Mouse (Mus musculus) heart, embryonic 15.5 days (tissue): ENCODE results near the gene Ano2. TPM values are rescaled to one million over a fixed set of nuclear protein-coding genes. Genes with fewer than 3 reads are reported as not detected.

Source experiments
- ATAC-seq: fragments of 200-750 bp; cut with Nextera tagmentation; replicated peaks from 2 replicates; pipeline ENCODE4 v1.8.0; 2017; ENCODE audit warnings: low read depth, moderate TSS enrichment; ENCODE audit not compliant: insufficient number of reproducible peaks, insufficient read depth, low FRiP score
- H3K27ac ChIP-seq: fragments of 300-500 bp; sonication (generic); 2 replicates; pipeline ENCODE4 v1.5.1; 2015; ENCODE audit warnings: mild to moderate bottlenecking, inconsistent platforms
- H3K27me3 ChIP-seq: fragments of 300-500 bp; sonication (generic); 2 replicates; pipeline ENCODE4 v1.6.1; 2015; ENCODE audit warnings: inconsistent platforms
- H3K36me3 ChIP-seq: fragments of 300-500 bp; sonication (generic); 2 replicates; pipeline ENCODE4 v1.6.1; 2015; ENCODE audit warnings: mild to moderate bottlenecking, inconsistent platforms
- H3K4me1 ChIP-seq: fragments of 300-500 bp; sonication (generic); replicated peaks from 2 replicates; pipeline ENCODE4 v1.6.1; 2015; ENCODE audit warnings: inconsistent platforms
- H3K4me2 ChIP-seq: fragments of 300-500 bp; sonication (generic); 2 replicates; pipeline ENCODE4 v1.6.1; 2015; ENCODE audit warnings: inconsistent platforms, mild to moderate bottlenecking, moderate library complexity
- H3K4me3 ChIP-seq: fragments of 300-500 bp; sonication (generic); 2 replicates; pipeline ENCODE4 v1.5.1; 2015; ENCODE audit warnings: mild to moderate bottlenecking, inconsistent platforms
- H3K9ac ChIP-seq: fragments of 300-500 bp; sonication (generic); 2 replicates; pipeline ENCODE4 v1.6.1; 2015; ENCODE audit warnings: mild to moderate bottlenecking, inconsistent platforms
- H3K9me3 ChIP-seq: fragments of 300-500 bp; sonication (generic); replicated peaks from 2 replicates; pipeline ENCODE4 v1.6.1; 2016; ENCODE audit warnings: inconsistent platforms
- WGBS: fragments of 180-500 bp; shearing (Covaris S2); methylation state at CpG from one replicate; pipeline ENCODE4 v1.1.7; 2015; ENCODE audit warnings: mixed read lengths; 5-methylcytosine and 5-hydroxymethylcytosine counted together
- polyA plus RNA-seq: library from polyadenylated mRNA; unstranded; fragments of >200 nt; fragmentation: Nextera tagmentation; extraction: Ambion mirVana; gene quantifications from 2 replicates; pipeline ENCODE4 v1.2.1, GENCODE M21; 2015

The Ano2 gene
- polyA plus RNA-seq, 1 experiment from 2014 or later: 0.06 TPM

DNA sequence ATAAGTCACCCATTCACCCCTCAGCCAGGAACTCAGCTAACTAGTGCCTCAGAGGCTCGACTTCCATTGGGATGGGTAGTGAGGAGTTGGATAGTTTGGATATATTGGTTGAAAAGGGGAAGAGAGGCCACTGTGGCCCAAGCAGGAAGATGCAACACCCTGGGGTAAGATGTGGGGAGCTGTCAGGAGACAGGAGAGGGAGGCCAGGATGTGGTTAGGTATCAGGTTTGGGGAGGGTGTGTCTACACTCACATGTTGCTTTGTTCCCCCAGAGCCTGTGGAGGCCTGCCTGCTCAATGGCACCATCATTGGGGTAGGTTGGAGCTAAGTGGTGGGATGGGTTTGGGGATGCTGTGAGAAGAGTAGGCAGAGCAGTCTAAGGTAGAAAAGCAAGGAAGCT, 11.7 kb upstream of the Ano2 start:
- no peaks in the 10 kb centered on the region for H3K9me3 ChIP-seq

DNA sequence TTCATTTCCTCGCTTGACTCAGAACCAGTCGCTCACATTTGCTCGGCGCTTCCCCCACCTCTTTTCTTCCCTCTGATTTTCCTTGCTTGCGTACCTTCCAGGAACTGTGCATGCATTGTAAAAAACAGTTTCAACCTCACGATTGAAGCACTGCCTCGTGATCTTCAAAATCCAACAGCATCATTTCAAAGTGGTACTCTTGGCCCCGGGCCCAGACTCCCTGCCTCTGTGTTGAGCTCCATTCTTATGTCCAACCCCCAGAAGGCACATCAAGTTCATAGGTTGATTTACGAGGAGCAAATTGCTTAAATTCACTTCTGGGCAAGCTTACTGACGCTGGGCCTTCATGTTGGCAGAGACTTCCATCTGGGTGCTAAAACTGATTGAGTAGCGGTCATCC, 9.6 kb upstream of the Ano2 start:
- WGBS: 72% methylated on average over 11 of the region's 11 CpGs
- ATAC-seq: no peak
- H3K27ac ChIP-seq: no peak overlapping the region
- H3K27me3 ChIP-seq: no peaks in the 10 kb centered on the region
- no peak overlapping the region for H3K4me2 ChIP-seq
- no peaks in the 10 kb centered on the region for H3K9me3 ChIP-seq
- no peak overlapping the region for H3K4me3 ChIP-seq
- H3K4me1 ChIP-seq: no peaks in the 10 kb centered on the region
- H3K36me3 ChIP-seq: no peaks in the 10 kb centered on the region
- H3K9ac ChIP-seq: no peak overlapping the region

More for the DNA sequence above, 11.7 kb upstream of the Ano2 start:
- WGBS: 61% methylated on average over 1 of the region's 1 CpGs
- Histone ChIP-seq H3K4me2 (no peak overlapping the region), H3K4me3 (no peak overlapping the region), H3K27me3 (no peaks in the 10 kb centered on the region), H3K9ac (no peak overlapping the region), H3K36me3 (no peaks in the 10 kb centered on the region), H3K4me1 (no peaks in the 10 kb centered on the region), H3K27ac (no peak overlapping the region)
- no peak for ATAC-seq

DNA sequence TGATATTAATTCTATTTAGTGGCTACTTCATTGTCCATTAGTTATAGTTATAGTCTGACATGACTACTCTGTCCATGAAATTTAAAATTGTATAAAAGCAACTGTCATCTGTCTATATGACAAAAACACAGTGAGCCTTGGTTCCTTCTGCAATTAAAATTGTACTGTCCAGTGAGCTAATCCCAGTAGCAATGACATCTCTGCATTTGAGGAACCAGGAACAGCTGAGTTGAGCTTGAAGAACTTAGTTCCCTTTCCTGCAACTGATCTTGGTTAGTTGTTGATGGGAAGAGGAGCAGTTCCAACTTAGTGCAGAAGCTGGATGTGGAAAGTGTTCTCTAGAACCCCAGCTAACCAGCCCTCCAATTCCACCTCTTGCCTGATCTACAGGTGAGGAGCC, 4.8 kb upstream of the Ano2 start:
- Histone ChIP-seq H3K27ac (no peak overlapping the region), H3K9ac (no peak overlapping the region), H3K36me3 (no peaks in the 10 kb centered on the region), H3K4me2 (no peak overlapping the region), H3K4me1 (peaks cover 7% of the 10 kb centered on the region), H3K9me3 (no peaks in the 10 kb centered on the region), H3K4me3 (no peak overlapping the region), H3K27me3 (peaks cover 21% of the 10 kb centered on the region)
- ATAC-seq: no peak

DNA sequence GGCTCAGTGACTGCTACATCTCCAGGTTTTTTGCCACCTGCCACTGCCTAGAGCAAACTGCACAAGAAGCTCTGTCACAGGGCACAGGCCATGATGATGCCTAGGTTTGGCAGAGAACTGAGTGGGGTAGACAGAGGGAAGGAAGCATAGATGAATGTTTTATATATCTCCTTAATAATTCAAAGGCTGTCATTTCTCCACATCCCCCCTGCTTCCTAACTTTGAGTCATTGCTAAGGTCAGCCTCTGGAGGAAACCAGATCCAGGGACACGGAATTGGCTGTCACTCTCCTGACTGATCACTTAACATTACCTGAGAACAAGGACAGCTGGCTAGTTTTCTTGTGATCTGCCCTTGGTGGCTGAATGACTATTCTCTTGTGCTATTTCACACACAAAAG, 2.2 kb upstream of the Ano2 start:
- Histone ChIP-seq H3K4me1 (peaks cover 9% of the 10 kb centered on the region), H3K27ac (no peak overlapping the region), H3K9ac (no peak overlapping the region), H3K4me2 (no peak overlapping the region), H3K36me3 (no peaks in the 10 kb centered on the region), H3K9me3 (no peaks in the 10 kb centered on the region), H3K4me3 (no peak overlapping the region), H3K27me3 (peaks cover 30% of the 10 kb centered on the region)
- no peak for ATAC-seq
- WGBS: 44% methylated on average over 1 of the region's 1 CpGs

DNA sequence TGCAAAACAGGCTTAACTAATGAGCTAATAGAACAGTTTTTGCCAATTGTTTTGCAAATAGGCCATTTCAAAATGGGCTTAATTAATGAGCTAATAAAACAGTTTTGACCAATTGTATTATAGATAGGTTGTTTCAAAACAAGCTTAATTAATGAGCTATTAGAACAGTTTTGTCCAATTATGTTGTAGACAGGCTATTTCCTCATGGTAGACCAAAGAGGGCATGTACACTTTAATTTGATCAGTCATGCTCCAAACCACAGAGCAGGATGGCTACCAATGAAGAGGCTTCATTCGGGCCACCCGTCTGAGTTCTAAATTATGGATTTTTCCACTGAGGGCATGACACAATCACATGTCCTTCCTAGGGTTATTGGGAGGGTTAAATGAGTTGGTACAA, 10.9 kb downstream of the Ano2 start:
- ATAC-seq: no peak
- Histone ChIP-seq H3K9ac (no peak overlapping the region), H3K9me3 (no peaks in the 10 kb centered on the region), H3K4me1 (no peaks in the 10 kb centered on the region), H3K36me3 (no peaks in the 10 kb centered on the region), H3K27me3 (no peaks in the 10 kb centered on the region), H3K4me3 (no peak overlapping the region), H3K27ac (no peak overlapping the region), H3K4me2 (no peak overlapping the region)
- WGBS: 80% methylated on average over 2 of the region's 2 CpGs

DNA sequence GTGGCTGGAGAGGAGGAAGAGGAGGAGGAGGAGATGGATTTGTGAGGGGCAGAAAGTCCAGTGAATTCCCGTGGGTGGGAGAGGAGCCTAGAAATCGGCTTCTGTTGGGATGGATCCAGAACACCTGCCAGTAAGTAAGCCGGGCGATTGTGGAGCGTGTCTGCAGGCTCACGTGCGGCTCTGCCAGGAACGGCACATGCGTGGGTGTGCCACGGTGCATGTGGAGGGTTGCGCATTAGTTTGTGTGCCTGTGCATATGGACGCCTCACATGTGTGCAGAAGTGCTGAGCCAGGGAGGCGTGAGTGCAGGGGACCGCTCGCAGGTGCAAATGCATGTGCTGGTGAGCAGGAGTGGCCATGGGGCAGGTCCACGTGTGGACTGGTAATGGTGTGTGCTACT, 21.0 kb downstream of the Ano2 start:
- Histone ChIP-seq H3K9me3 (no peaks in the 10 kb centered on the region), H3K4me3 (no peak overlapping the region), H3K4me2 (no peak overlapping the region), H3K27ac (no peak overlapping the region), H3K9ac (no peak overlapping the region), H3K27me3 (no peaks in the 10 kb centered on the region; the same call in none of the 2 replicates), H3K36me3 (no peaks in the 10 kb centered on the region), H3K4me1 (no peaks in the 10 kb centered on the region)
- no peak for ATAC-seq
- WGBS: 79% methylated on average over 16 of the region's 16 CpGs

DNA sequence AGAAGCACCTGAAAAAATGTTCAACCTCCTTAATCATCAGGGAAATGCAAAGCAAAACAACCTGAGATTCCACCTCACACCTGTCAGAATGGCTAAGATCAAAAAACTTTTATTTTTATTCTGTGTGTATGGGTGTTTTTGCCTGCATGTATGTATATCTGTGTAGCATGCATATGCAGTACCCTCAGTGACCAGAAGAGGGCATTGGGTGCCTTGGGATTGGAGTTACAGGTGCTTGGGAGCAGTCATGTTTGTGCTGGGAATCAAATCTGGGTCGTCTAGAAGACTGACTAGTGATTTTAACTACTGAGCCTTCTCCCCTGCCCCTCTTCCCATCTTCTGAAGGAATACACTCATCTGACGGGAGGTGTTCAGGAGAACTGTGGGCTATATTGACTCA, 36.2 kb downstream of the Ano2 start:
- H3K27ac ChIP-seq: no peak overlapping the region
- ATAC-seq: no peak
- no peak overlapping the region for H3K4me3 ChIP-seq
- no peak overlapping the region for H3K9ac ChIP-seq
- H3K27me3 ChIP-seq: no peaks in the 10 kb centered on the region
- no peaks in the 10 kb centered on the region for H3K9me3 ChIP-seq
- 72% methylated on average over 2 of the region's 2 CpGs for WGBS
- no peaks in the 10 kb centered on the region for H3K36me3 ChIP-seq
- H3K4me1 ChIP-seq: no peaks in the 10 kb centered on the region
- H3K4me2 ChIP-seq: no peak overlapping the region

DNA sequence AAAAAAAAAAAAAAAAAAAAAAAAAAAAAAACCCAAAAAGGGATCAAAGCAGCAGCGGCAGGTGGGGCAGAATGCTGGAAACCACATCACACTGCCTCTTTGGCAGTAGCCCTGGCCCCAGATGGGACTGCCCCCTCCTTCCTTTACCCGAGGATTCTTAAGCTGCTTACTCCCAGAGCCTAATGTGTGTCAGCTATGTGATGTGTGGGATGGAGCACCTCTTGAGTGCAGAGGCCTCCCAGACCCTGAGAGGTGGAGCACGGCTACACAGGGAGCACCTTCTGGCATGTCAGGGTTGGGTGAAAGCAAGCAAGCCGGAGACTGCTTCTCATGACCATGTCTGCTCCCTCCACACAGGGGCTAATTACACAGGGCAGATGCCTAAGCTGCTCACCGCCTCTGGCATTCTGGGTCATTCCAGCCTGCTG, 37.3 kb downstream of the Ano2 start:
- no peaks in the 10 kb centered on the region for H3K4me1 ChIP-seq

DNA sequence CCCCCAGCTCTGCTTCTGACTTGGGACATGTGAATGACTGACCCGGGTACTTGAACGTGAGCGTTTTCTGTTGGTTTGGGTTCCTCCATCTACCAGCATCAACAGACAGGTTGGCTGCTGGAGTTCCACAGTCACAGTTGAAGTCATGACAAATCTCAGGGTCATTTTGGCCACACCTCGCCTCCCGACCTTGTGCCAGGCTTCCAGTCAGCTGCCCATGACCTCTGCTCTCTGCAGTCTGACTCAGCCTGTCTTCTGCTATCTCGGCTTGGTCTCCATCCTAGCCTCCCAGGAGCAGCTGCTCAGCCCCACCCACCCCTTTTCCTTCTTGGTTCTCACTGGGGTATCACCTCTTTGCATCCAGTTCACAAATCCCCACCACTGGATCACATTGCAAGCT, 39.3 kb downstream of the Ano2 start:
- no peaks in the 10 kb centered on the region for H3K27me3 ChIP-seq
- no peak overlapping the region for H3K27ac ChIP-seq
- H3K4me3 ChIP-seq: no peak overlapping the region
- no peak overlapping the region for H3K9ac ChIP-seq
- H3K4me1 ChIP-seq: no peaks in the 10 kb centered on the region
- H3K4me2 ChIP-seq: no peak overlapping the region
- ATAC-seq: no peak
- H3K36me3 ChIP-seq: no peaks in the 10 kb centered on the region
- WGBS: 75% methylated on average over 6 of the region's 6 CpGs
- H3K9me3 ChIP-seq: no peaks in the 10 kb centered on the region

More for the DNA sequence above, 37.3 kb downstream of the Ano2 start:
- no peaks in the 10 kb centered on the region for H3K36me3 ChIP-seq
- no peak for ATAC-seq
- no peak overlapping the region for H3K4me3 ChIP-seq
- WGBS: 57% methylated on average over 5 of the region's 5 CpGs
- H3K9ac ChIP-seq: no peak overlapping the region
- H3K27me3 ChIP-seq: no peaks in the 10 kb centered on the region
- no peak overlapping the region for H3K27ac ChIP-seq
- no peaks in the 10 kb centered on the region for H3K9me3 ChIP-seq
- H3K4me2 ChIP-seq: no peak overlapping the region

DNA sequence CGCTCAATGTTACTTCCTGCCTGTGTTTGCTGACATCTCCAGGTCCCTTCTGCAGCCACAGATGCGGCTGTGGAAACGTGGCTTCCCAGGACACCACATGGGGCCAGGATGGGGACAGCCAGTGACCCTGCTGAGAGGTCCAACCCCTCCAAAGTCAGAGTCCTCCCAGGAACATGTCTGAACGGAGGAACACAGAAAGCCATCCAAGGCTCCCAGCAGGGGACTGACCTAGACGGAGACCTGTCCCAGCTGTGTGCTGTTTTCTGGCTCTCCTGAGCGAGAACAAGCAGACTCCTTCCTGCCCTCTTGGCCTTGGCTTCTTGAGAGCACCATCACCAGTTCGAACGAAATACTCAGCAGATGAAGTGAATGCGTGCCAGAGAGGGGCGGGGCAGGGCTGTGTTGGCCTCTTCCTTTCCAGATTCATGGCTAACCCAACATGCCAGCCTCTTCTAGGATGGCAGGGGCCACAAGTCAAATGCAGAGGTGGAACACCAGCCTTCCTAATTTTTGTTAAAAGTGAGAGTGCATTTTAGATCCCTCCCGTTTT, 39.8 kb downstream of the Ano2 start:
- WGBS: 67% methylated on average over 11 of the region's 11 CpGs
- H3K4me3 ChIP-seq: no peak overlapping the region
- no peak overlapping the region for H3K9ac ChIP-seq
- H3K4me2 ChIP-seq: no peak overlapping the region
- H3K27ac ChIP-seq: no peak overlapping the region
- H3K27me3 ChIP-seq: no peaks in the 10 kb centered on the region
- H3K36me3 ChIP-seq: no peaks in the 10 kb centered on the region
- no peaks in the 10 kb centered on the region for H3K4me1 ChIP-seq
- H3K9me3 ChIP-seq: no peaks in the 10 kb centered on the region
- ATAC-seq: no peak

DNA sequence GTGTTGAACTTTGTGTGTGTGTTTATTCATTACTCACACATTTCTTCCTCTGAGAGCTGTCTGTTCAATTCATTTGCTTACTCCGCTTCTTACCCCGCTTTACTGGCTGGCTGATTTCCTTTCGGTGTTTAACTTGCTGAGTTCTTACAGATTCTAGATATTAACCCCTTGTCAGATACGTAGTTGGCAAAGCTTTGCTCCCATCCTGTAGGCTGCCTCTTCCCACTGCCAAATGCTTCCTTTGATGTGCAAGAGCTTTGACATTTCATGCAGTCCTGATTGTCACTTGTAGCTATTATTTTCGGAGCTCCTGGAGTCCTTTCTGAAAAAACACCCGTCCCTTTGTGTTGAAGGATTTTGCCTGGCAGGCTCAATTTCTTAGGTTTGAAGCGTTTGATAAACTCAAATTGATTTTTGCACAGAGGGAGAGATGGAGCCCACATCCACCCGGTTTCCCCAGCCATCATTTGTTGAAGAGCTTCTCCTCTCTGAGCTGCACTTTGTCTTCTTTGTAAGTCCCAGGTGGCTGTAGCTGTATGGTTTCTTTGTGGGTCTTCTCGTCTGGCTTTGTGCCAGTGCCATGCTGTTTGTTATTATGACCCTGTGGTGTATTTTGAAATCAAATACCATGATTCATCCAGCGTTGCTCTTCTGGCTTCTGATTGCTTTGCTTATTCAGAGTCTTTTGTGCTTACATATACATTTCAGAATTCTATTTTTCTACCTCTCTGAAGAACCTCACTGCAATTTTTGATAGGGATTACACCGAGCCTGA, 47.5 kb downstream of the Ano2 start:
- H3K9ac ChIP-seq: no peak overlapping the region
- no peak for ATAC-seq
- H3K27ac ChIP-seq: no peak overlapping the region
- no peak overlapping the region for H3K4me2 ChIP-seq
- no peaks in the 10 kb centered on the region for H3K4me1 ChIP-seq
- H3K9me3 ChIP-seq: no peaks in the 10 kb centered on the region
- no peaks in the 10 kb centered on the region for H3K27me3 ChIP-seq
- H3K36me3 ChIP-seq: no peaks in the 10 kb centered on the region
- WGBS: 55% methylated on average over 11 of the region's 11 CpGs
- H3K4me3 ChIP-seq: no peak overlapping the region
